Mouse (Mus musculus) forebrain, embryonic 14.5 days (tissue): Measurements from ENCODE around the gene Myh7b. TPM values are rescaled to one million over a fixed set of nuclear protein-coding genes. Genes with fewer than 3 reads are reported as not detected.

Experiments used
- ATAC-seq: fragments of 200-750 bp; cut with Nextera tagmentation; 2 replicates; pipeline ENCODE4 v1.8.0; 2017; ENCODE audit warnings: mild to moderate bottlenecking, moderate library complexity
- DNase-seq: peaks from one replicate; pipeline ENCODE4 v3.0.0-alpha.2; 2015; ENCODE audit warnings: low spot score
- H3K27ac ChIP-seq: fragments of 300-500 bp; sonication (generic); 2 replicates; pipeline ENCODE4 v1.5.1; 2014; ENCODE audit warnings: low read depth, mild to moderate bottlenecking, control low read depth, low read length, moderate library complexity
- H3K27me3 ChIP-seq: fragments of 300-500 bp; sonication (generic); replicated peaks from 2 replicates; pipeline ENCODE4 v1.6.1; 2014; ENCODE audit warnings: low read length, control low read depth, mixed read lengths; ENCODE audit not compliant: control insufficient read depth, insufficient read depth
- H3K36me3 ChIP-seq: fragments of 300-500 bp; sonication (generic); 2 replicates; pipeline ENCODE4 v1.6.1; 2014; ENCODE audit warnings: low read length, control low read depth; ENCODE audit not compliant: control insufficient read depth, insufficient read depth
- H3K4me1 ChIP-seq: fragments of 300-500 bp; sonication (generic); 2 replicates; pipeline ENCODE4 v1.6.1; 2014; ENCODE audit warnings: antibody characterized with exemption, low read length, control low read depth; ENCODE audit not compliant: control insufficient read depth, insufficient read depth
- H3K4me2 ChIP-seq: fragments of 300-500 bp; sonication (generic); 2 replicates; pipeline ENCODE4 v1.6.1; 2014; ENCODE audit warnings: mild to moderate bottlenecking, control low read depth, low read length
- H3K4me3 ChIP-seq: fragments of 300-500 bp; sonication (generic); 2 replicates; pipeline ENCODE4 v1.5.1; 2014; ENCODE audit warnings: low read depth, low read length, control low read depth
- H3K9ac ChIP-seq: fragments of 300-500 bp; sonication (generic); 2 replicates; pipeline ENCODE4 v1.6.1; 2014; ENCODE audit warnings: mild to moderate bottlenecking, low read length, control low read depth, moderate library complexity
- H3K9me3 ChIP-seq: fragments of 300-500 bp; sonication (generic); replicated peaks from 2 replicates; pipeline ENCODE4 v1.6.1; 2016; ENCODE audit warnings: low read length, control low read depth, mixed read lengths; ENCODE audit not compliant: control insufficient read depth
- WGBS: fragments of 180-500 bp; shearing (Covaris S2); extraction: QIAGEN DNeasy Blood & Tissue Kit; methylation state at CpG from one replicate; pipeline ENCODE4 v1.1.7; 2014; 5-methylcytosine and 5-hydroxymethylcytosine counted together
- polyA plus RNA-seq: library from polyadenylated mRNA; unstranded; fragments of >200 nt; fragmentation: Nextera tagmentation; extraction: Ambion mirVana; gene quantifications from 2 replicates; pipeline ENCODE4 v1.2.1, GENCODE M21; 2014

Myh7b gene
- 0.08 and 0.35 TPM in 2 replicates for polyA plus RNA-seq

DNA sequence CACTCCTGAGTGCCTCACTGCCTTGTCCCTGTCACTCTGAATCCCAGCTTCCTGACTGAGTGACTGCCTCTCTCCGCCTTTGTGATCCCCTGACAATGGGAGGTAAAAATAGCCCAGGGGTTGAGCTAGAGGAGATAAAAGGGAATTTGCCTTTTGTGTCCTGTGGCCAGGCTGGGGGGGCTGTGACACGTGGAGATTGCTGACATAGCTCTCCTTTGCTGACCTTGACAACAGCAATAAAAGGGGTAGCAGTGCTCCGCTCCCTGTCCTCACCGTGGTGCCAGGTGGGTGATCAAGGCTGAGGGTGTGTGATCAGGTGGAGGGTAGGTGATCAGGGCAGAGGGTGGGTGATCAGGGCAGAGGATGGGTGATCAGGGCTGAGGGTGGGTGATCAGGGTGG is at the start of gene Myh7b:
Gene Myh7b, plus strand, starts transcription at position 235 of the 400 bp plus-strand sequence.
- 43% methylated on average over 4 of the region's 4 CpGs for WGBS
- H3K4me3 ChIP-seq: no peak within 1 kb of the TSS

GRCm38 (mm10) chr2:155562209-155562608 is 48.8 kb upstream of the Myh7b start:
- Histone ChIP-seq H3K4me1 (no peaks in the 10 kb centered on the region), H3K27ac (no peak overlapping the region), H3K9ac (no peak overlapping the region), H3K36me3 (0 out of 2 replicates have a peak, but pooled peaks cover 2% of the 10 kb centered on the region), H3K9me3 (no peaks in the 10 kb centered on the region), H3K4me2 (no peak overlapping the region), H3K27me3 (no peaks in the 10 kb centered on the region), H3K4me3 (no peak overlapping the region)
- ATAC-seq (no peak), DNase-seq (no peak)
- WGBS: 48% methylated on average over 1 of the region's 1 CpGs

More for the DNA sequence above, at the start of gene Myh7b:
- Histone ChIP-seq H3K4me2 (no peak within 1 kb of the TSS), H3K9ac (no peak within 1 kb of the TSS), H3K36me3 (no peaks in the 10 kb centered on the region), H3K4me1 (peaks cover 5% of the 10 kb centered on the region; the same call in 1 of the 2 replicates), H3K9me3 (no peaks in the 10 kb centered on the region), H3K27me3 (no peaks in the 10 kb centered on the region), H3K27ac (no peak within 1 kb of the TSS)
- DNase-seq (no peak), ATAC-seq (no peak)

- H3K4me3 ChIP-seq: no peak overlapping the region
- no peak for ATAC-seq
- no peak for DNase-seq
- no peaks in the 10 kb centered on the region for H3K9me3 ChIP-seq
- H3K27me3 ChIP-seq: no peaks in the 10 kb centered on the region
- H3K27ac ChIP-seq: no peak overlapping the region
- H3K4me1 ChIP-seq: no peaks in the 10 kb centered on the region
- 77% methylated on average over 4 of the region's 4 CpGs for WGBS
- 0 out of 2 replicates have a peak, but pooled peaks cover 2% of the 10 kb centered on the region for H3K36me3 ChIP-seq
- no peak overlapping the region for H3K9ac ChIP-seq
- H3K4me2 ChIP-seq: no peak overlapping the region
These were observed 48.1 kb upstream of the Myh7b start for GRCm38 (mm10) chr2:155562934-155563333.

DNA sequence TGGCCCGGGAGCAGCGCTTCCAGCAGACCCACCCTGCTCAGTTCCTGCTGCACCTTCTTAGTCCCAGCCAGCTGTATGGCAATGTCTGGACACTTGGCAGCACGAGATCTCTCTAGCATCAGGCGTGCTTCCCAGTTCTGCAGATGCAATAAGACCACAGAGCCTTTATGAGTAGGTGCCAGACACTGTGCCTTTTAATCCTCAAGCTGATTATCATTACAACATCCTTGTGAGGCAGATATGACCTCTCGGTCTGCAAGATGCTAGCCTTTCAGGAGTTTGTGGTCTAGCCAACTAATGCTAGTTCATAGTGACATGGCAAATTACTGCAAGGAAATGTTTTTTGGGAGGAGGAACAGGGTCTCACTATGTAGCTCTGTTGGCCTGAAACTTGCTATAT is 43.3 kb upstream of the Myh7b start:
- Histone ChIP-seq H3K9me3 (no peaks in the 10 kb centered on the region), H3K27ac (no peak overlapping the region), H3K4me2 (no peak overlapping the region), H3K36me3 (no peaks in the 10 kb centered on the region), H3K9ac (no peak overlapping the region), H3K4me3 (no peak overlapping the region), H3K4me1 (no peaks in the 10 kb centered on the region; the same call in 1 of the 2 replicates), H3K27me3 (no peaks in the 10 kb centered on the region)
- ATAC-seq (no peak), DNase-seq (no peak)
- WGBS: 90% methylated on average over 5 of the region's 5 CpGs

DNA sequence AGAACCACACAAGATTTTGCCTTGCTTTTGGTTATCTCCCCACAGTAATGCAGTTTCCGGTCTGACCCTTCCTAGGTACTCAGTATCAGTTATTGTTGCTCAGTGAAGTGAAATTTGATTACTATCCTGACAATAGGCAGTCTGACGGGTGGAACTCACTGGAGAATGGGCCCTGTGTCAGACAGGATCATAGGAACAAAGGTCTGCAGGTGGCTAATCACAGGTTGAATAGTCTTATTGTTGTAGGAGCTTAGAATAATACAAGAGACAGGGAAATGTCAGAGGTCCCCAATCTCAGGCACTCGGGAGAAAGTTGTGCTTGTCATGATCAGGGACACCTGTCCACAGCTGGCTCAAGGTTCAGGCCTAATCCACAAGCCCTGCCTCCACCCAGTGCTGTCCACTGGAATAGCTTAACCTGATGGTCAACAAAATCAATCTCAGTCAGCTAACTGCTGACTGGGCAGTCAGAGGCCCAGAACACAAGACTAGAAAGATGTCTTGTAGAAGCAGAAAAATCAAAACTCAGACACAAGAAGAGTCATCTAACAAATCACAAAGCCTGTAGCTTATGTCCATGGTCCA is 41.7 kb upstream of the Myh7b start:
- H3K9me3 ChIP-seq: no peaks in the 10 kb centered on the region
- no peak overlapping the region for H3K9ac ChIP-seq
- H3K4me1 ChIP-seq: no peaks in the 10 kb centered on the region; the same call in 1 of the 2 replicates
- no peak for ATAC-seq
- WGBS: 5% methylated on average over 3 of the region's 3 CpGs
- no peaks in the 10 kb centered on the region for H3K27me3 ChIP-seq
- H3K4me2 ChIP-seq: no peak overlapping the region
- DNase-seq: no peak
- H3K27ac ChIP-seq: no peak overlapping the region
- no peak overlapping the region for H3K4me3 ChIP-seq
- no peaks in the 10 kb centered on the region for H3K36me3 ChIP-seq

DNA sequence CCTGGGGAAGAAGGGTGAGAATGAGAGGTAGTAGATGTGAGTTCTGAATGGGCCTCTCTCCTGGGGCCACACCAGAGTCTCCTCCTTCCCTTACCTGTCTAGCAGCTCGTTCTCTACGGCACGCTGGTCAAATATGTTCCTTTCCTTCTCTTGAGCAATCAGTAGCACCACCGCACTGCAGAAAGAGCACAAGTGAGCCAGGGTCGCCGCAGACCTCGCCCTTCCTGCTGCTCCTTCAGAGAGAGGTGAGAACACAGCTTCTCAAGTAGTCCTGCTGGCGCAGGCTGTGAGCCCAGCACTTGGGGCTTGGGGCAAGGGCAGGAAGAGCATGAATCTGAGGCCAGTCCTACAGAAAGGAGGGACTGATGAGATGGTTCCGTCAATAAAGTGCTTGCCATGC is 38.0 kb upstream of the Myh7b start:
- Histone ChIP-seq H3K36me3 (no peaks in the 10 kb centered on the region), H3K4me2 (no peak overlapping the region), H3K4me3 (no peak overlapping the region), H3K27me3 (no peaks in the 10 kb centered on the region), H3K4me1 (no peaks in the 10 kb centered on the region; the same call in 1 of the 2 replicates), H3K9me3 (no peaks in the 10 kb centered on the region), H3K9ac (no peak overlapping the region), H3K27ac (no peak overlapping the region)
- 94% methylated on average over 9 of the region's 9 CpGs for WGBS
- no peak for ATAC-seq
- no peak for DNase-seq

GRCm38 (mm10) chr2:155573996-155574395 is 37.0 kb upstream of the Myh7b start:
- Histone ChIP-seq H3K27me3 (no peaks in the 10 kb centered on the region), H3K4me3 (no peak overlapping the region), H3K27ac (no peak overlapping the region), H3K4me1 (no peaks in the 10 kb centered on the region; the same call in 1 of the 2 replicates), H3K9ac (no peak overlapping the region), H3K4me2 (no peak overlapping the region), H3K9me3 (no peaks in the 10 kb centered on the region), H3K36me3 (no peaks in the 10 kb centered on the region)
- ATAC-seq (no peak), DNase-seq (peak; percentile 7)
- WGBS: 83% methylated on average over 7 of the region's 7 CpGs

DNA sequence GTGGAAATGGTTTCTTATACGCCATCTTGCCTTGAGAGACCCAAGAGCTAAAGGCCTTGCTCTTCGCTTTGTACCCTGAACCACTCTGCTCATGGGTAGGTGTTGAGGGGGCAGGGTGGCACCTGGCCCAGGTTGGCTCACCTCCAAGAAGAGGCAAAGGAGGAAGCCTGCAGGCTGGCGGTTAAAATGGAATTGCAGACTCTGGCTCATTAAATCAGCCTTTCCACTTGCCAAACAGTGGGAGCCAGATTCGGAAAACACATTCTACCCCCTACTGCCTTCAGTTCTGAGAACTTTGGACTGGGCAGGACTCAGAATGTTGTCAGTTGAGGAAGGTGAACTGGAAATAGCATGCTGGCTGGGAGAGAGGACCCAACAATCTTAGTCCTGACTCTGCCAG is 36.3 kb upstream of the Myh7b start:
- H3K4me2 ChIP-seq: no peak overlapping the region
- no peak overlapping the region for H3K4me3 ChIP-seq
- no peaks in the 10 kb centered on the region for H3K4me1 ChIP-seq
- 69% methylated on average over 4 of the region's 4 CpGs for WGBS
- H3K27ac ChIP-seq: no peak overlapping the region
- H3K9ac ChIP-seq: no peak overlapping the region
- DNase-seq: peak; percentile 33
- H3K27me3 ChIP-seq: no peaks in the 10 kb centered on the region
- no peaks in the 10 kb centered on the region for H3K36me3 ChIP-seq
- no peak for ATAC-seq
- no peaks in the 10 kb centered on the region for H3K9me3 ChIP-seq

- H3K9ac ChIP-seq: no peak overlapping the region
- DNase-seq (no peak), ATAC-seq (no peak)
- no peak overlapping the region for H3K4me3 ChIP-seq
- WGBS: 84% methylated on average over 9 of the region's 9 CpGs
- no peaks in the 10 kb centered on the region for H3K27me3 ChIP-seq
- H3K4me2 ChIP-seq: no peak overlapping the region
- H3K4me1 ChIP-seq: no peaks in the 10 kb centered on the region
- H3K9me3 ChIP-seq: no peaks in the 10 kb centered on the region
- H3K36me3 ChIP-seq: no peaks in the 10 kb centered on the region
- H3K27ac ChIP-seq: no peak overlapping the region
These were observed 34.4 kb upstream of the Myh7b start for GRCm38 (mm10) chr2:155576656-155577055.
